Mouse (Mus musculus) T-helper 1 cell (primary cell): ENCODE measurements around the gene Homer1.

Source experiments
- in situ Hi-C: fragments of 300-600 bp; cut with MboI, MseI; formaldehyde crosslinking; loops from one replicate; pipeline ENCODE4 v1.15.1; 2025; ENCODE audit warnings: high pct_unique_total_duplicates

Homer1 gene

DNA sequence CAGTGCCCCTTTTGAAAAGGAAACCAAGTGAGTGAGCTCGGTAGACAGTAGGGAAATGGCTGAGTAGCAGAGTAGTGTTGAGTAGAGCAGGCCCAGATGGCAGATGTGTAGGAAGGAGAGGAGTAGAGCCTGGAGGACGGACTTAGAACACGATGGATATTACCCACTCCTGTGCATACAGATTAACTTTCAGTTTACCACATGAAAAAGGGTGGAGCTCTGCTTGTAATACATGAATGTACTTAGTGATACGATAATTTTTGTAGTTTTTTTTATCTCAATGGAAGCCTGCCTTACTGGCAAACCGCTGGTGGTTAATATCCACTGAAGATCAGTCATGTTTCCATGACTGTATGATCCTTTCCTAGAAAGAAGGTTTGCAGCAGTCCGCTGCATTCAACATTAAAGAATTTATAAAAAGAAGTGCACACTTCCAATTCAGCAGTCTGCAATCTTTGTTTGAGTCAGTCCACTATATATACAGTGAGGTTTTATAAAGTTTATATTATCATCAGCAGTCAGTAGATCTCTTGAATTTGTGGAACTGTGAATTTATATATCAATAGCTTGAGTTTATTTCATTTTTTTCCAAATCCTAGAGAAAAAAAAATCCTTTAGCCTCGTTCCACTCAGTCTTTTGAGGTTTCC, 89.3 kb downstream of the Homer1 start:
- in situ Hi-C loops, result loop anchor here (10.0 kb wide), 1 partner anchor 366 kb away; no protein-coding TSS in a partner anchor

DNA sequence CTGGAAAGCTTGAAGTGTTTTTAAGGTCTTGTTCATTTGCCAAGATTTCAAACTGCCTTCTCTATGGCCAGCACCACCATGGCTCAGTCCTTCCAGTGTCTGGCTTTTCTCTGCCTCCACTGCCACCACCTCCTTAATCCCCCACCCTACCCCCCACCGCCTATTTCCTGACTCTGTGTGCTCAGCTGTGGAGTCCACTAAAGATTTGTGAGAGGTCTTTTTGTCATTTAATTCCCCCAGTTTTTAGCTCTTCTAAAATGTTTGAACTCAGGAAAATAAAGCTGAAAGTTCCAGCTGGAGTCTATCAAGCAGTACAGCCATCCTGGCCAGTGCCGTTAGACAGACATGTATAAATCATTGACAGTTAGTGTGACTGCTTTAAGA, 89.8 kb downstream of the Homer1 start:
- in situ Hi-C loops, result loop anchor here (10.0 kb wide), 1 partner anchor 366 kb away; no protein-coding TSS in a partner anchor

DNA sequence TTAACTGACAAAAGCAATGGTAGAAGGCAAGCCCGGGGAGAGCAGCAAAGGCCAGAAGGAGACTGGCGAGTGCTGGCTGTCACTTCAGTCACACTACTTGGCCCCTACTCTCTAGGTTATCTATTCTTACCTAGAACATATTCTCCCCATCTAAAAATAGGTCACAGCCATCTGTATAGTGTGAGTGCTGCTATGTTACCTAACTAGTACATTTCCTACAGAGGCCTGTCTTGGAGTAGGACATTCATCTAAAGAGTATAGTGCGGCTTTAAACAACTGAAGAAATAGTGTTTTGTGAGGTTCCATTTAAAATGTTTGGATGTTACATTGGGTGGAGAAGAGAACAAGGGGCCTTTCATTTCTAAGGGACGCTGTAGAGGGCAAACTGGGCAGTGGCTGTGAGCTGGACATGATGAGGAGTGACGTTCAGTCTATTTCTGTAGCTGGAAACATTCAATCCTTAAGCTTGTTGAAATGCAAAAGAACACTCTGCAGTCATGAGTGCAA, 100.3 kb downstream of the Homer1 start:
- in situ Hi-C loops, result no loop called here

DNA sequence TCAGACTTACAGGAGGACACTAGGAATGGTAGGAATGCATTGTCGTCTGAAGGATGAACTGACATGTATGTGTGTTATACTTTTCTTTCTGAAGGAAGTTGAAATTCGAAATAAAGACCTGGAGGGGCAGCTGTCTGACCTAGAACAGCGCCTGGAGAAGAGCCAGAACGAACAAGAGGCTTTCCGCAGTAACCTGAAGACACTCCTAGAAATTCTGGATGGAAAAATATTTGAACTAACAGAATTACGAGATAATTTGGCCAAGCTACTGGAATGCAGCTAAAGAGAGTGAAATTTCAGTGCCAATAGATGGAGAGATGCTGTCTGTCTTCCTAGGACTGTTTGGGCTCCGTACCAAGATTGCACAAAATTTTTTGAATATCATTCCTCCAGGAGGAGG, 102.5 kb downstream of the Homer1 start:
- in situ Hi-C loops, result no loop called here

DNA sequence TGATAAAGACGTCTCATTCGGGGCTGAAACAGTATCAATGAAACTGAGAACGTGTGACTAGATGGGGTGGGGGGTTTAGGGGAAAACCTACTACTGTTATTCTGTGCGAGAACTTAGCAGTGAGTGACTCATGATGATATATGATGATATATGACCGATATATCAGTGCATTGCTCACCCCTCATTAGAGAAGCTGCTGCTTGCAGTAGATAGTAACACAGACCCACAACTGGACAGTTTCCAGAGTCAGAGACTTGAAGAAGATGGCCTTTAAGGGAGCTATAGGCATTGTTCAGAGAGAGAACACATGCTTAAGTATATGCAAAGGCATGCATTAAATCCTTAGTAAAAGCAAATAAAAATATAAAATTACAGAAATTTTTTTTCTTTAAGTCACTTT, 107.4 kb downstream of the Homer1 start:
- in situ Hi-C loops, result no loop called here

DNA sequence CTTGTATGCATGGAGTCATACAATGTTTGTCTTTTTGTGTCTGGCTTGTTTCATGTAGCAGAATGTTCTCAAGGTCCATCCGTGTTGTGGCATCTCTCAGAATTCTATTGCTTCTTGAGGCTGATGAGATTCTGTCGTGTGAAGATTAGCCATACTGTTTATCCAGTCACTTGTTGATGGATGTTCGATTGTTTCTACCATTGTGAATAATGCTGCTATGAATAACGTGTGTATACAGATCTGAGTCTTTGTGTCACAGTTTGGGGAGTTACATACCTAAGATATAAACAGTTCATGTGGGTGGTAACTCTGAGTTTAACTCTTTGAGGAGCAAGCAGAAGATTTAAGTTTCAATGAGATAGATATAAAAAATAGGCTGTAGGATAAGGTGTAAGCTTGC, 110.9 kb downstream of the Homer1 start:
- in situ Hi-C loops, result no loop called here

DNA sequence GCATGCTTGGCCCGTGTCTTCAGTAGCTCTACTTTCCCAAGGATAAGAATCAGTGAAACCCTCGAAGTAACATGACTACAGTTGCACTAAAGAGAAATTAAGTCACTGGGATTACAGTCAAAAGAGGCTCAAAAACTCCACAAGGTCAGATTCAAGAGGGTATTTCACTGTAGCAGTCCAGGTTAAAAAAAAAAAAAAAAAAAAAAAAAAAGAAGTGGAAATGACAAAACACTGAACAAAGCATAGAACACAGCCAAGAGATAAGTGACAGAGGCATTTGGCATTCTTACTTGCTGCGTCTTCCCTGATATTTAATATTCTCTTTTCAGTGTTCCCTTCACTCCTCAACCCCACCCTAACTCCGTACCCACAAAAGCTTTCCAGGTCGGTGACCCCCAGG, 115.6 kb downstream of the Homer1 start:
- in situ Hi-C loops, result loop anchor here (5.0 kb wide), 1 partner anchor 67 kb away; no protein-coding TSS in a partner anchor

DNA sequence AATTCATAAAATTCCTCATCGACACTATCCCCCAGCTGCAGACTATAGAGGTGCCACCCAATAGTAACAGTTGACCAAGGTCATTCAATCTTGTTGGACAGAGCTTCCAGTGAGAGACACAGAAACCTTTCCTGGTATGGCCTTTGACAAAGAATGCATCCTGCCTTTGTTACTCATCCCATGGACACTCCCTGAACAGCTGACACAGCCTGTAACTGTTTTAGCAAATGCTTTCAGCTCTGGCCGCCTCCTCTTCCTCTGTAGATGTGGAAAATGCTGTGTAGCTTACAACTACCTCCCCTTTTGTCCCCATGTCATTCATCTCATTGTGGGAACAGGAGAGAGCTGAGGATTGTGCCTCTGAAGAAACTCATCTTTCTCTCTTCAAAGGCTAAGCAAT, 118.9 kb downstream of the Homer1 start:
- in situ Hi-C loops, result loop anchor here (5.0 kb wide), 1 partner anchor 64 kb away; no protein-coding TSS in a partner anchor

DNA sequence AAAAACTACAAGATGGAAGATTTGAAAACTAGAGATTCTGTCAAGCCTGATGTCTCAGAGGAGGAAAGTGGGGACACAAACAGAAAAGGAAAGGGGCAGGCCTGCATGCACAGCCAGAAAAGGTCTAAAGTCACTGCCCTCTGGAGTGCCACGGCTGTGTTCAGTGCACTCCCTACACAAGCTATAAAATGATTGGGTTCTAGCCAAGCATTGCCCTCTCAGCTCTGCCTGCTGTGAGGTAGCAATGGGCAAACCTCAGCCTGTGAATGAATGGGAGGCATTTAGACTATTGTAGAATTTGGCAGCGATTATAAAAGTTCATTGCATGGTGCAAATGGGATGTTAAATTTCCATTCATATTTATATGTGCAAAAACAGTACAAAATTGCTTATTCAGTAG, 120.3 kb downstream of the Homer1 start:
- in situ Hi-C loops, result loop anchor here (5.0 kb wide), 1 partner anchor 63 kb away; no protein-coding TSS in a partner anchor

DNA sequence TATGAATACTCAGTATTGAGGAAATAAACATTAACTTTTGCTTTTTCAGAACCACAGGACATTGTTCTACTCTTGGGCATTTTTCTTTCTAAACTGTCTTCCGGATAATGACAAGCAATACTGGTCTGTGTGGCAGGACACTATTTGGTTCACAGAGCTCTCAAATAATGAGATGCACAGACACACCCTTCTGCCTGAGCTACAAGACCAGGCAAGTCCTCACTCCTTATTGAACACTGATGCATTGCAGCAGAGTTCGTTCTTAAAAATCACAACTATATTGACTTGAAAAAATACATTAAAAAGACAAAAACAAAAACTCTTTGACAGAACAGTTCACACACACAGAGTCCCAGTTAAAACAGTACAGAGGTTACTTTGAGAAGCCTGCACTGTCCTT, 123.8 kb downstream of the Homer1 start:
- in situ Hi-C loops, result no loop called here

DNA sequence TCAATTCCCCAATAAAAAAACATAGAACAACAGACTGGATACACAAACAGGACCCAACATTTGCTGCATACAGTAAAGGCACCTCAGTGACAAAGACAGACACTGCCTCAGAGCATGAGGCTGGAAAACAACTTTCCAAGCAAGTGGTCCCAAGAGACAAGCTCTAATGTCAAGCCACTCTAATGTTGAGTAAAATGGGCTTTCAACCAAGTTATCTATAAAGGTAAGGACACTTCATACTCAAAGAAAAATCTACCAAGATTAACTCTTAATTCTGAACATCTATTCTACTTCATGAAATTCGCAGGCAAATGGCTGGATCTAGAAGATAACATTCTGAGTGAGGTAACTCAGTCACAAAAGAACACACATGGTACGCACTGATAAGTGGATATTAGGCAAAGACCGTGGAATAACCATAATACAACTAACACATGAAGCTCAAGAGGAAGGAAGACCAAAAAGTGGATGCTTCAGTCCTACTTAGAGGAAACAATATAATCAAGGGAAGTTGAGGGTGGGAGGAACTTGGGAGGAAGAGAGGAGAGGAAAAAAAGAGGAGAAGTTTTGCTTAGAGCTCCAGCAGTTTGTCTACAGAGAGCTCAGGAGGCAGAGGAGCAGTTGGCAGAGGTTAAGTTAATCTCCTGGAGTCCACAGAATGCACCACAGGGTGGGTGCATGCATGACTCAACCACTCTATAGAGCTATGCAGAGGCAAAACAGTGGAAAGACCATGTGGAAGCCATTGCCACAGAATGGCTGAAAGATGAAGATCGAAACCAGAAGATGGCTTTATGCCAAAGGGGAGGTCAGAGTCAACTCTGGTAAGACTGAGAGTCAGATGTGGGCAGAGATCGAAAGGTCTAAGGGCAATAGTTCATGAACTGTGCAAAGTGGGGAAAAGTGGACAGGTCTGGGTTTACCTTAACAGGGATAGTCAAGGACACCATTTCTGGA, 128.8 kb downstream of the Homer1 start:
- in situ Hi-C loops, result no loop called here

DNA sequence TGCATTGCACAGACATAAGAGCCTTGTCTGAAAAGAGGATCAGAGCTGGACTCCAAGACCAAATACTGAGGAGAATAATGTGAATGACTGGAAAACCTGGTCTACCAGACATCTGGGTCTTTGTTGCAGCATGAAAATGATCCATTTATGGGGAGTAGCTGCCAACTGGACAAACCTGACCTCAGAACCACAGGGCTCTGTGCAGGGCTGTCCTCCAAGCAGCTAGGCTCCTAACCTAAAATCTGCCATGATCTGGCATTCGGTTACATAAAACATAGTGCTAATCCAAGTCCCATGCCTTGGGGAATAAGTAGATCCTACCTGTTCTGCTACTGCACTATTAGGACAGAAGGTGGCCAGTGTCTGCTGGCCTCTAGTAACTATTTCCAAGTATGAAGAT, 129.8 kb downstream of the Homer1 start:
- in situ Hi-C loops, result no loop called here

DNA sequence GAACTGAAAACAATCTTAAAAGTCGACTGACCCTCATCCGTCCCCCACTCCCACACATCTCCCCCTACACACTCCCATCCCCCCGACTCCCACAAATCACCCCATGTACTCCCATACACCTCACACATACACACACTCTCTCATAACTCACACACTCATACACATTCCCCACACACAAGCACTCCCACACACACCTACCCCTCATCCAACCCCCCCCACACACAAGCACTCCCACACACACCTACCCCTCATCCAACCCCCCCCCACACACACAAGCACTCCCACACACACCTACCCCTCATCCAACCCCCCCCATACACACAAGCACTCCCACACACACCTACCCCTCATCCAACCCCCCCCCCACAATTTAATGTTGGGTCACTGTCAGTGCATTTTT, 140.7 kb downstream of the Homer1 start:
- in situ Hi-C loops, result no loop called here

DNA sequence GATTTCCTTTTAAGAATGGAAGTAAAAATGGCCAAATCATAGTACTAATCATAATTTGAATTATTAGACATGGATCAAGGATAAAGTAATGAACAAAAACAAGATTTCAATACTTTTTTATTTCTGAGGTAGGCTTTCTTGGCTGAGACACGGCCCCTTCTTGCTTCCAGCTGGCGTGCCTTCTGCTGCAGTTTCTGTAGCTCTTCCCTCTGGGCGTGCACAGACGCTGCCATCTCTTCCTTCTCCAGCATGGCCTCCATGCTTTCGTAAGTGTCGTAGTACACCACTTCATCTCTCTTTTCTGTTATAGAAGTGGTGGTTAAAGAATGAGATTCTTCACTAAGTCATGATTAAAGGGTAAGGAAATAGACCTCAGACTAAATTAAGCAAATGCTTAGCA, 153.8 kb downstream of the Homer1 start:
- in situ Hi-C loops, result no loop called here
